Mouse (Mus musculus) E14TG2a.4 (cell line): ENCODE results near the gene Foxl1.

Experiments
- H3K27me3 ChIP-seq: 2 replicates; pipeline ENCODE4 v1.6.1; 2014; ENCODE audit warnings: low read length, control low read depth; ENCODE audit not compliant: insufficient read depth
- H3K36me3 ChIP-seq: 2 replicates; pipeline ENCODE4 v1.6.1; 2014; ENCODE audit warnings: low read length, control low read depth; ENCODE audit not compliant: insufficient read depth
- H3K4me1 ChIP-seq: replicated peaks from 2 replicates; pipeline ENCODE4 v1.6.1; 2014; ENCODE audit warnings: low read depth, low read length, control low read depth
- H3K4me3 ChIP-seq: replicated peaks from 2 replicates; pipeline ENCODE4 v1.5.1; 2014; ENCODE audit warnings: mild to moderate bottlenecking, low read length
- H3K9me3 ChIP-seq: 2 replicates; pipeline ENCODE4 v1.6.1; 2014; ENCODE audit warnings: low read length, control low read depth
- CTCF ChIP-seq: conservative IDR thresholded peaks from 2 replicates; pipeline ENCODE4 v1.5.1; 2014; ENCODE audit warnings: low read length
- NANOG ChIP-seq: IDR thresholded peaks from 2 replicates; pipeline ENCODE4 v1.6.1; 2014; ENCODE audit warnings: borderline replicate concordance, low read length, mixed read lengths
- POU5F1 ChIP-seq: IDR thresholded peaks from 2 replicates; pipeline ENCODE4 v1.6.1; 2014; ENCODE audit warnings: low read length, borderline replicate concordance

The Foxl1 gene

GRCm38 (mm10) chr8:121089631-121090380 is 37.9 kb upstream of the Foxl1 start:
- no peaks in the 10 kb centered on the region for H3K36me3 ChIP-seq
- H3K4me3 ChIP-seq = peak overlapping the region; percentile 71
- peaks cover 45% of the 10 kb centered on the region for H3K4me1 ChIP-seq
- peaks cover 91% of the 10 kb centered on the region for H3K27me3 ChIP-seq
- TF ChIP-seq POU5F1 (no peak), CTCF (no peak), NANOG (no peak)
- no peaks in the 10 kb centered on the region for H3K9me3 ChIP-seq

DNA sequence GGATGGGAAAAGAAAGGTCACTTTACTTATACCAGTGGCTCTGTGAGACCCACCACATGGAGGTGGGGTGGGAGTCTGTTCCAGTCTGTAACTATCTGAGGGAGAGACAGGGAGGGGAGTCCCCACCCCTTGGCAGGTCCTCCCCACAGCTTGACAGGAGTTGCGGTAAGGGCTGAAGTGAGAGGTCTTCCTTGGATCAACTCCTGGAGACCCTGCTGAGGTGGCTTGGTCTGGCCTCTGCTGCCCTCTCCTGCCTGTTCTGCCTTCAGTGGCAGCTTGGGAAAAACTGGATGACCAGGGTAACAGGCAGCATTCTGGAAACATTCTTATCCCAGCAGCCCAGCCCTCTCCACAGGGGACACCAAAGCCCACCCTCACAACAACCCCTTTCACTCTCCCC is 37.0 kb upstream of the Foxl1 start:
- H3K9me3 ChIP-seq = no peaks in the 10 kb centered on the region
- H3K36me3 ChIP-seq = no peaks in the 10 kb centered on the region
- H3K27me3 ChIP-seq = peaks cover 86% of the 10 kb centered on the region
- no peak for TF ChIP-seq NANOG
- TF ChIP-seq POU5F1 = no peak
- TF ChIP-seq CTCF = no peak
- H3K4me1 ChIP-seq = peaks cover 40% of the 10 kb centered on the region
- H3K4me3 ChIP-seq = no peak overlapping the region

- H3K36me3 ChIP-seq = peaks cover 3% of the 10 kb centered on the region
- no peak for TF ChIP-seq NANOG
- no peak for TF ChIP-seq POU5F1
- no peak for TF ChIP-seq CTCF
- H3K4me3 ChIP-seq = no peak overlapping the region
- H3K9me3 ChIP-seq = no peaks in the 10 kb centered on the region
- H3K4me1 ChIP-seq = peaks cover 36% of the 10 kb centered on the region
- peaks cover 72% of the 10 kb centered on the region for H3K27me3 ChIP-seq
These were observed 35.6 kb upstream of the Foxl1 start for GRCm38 (mm10) chr8:121092141-121092540.

DNA sequence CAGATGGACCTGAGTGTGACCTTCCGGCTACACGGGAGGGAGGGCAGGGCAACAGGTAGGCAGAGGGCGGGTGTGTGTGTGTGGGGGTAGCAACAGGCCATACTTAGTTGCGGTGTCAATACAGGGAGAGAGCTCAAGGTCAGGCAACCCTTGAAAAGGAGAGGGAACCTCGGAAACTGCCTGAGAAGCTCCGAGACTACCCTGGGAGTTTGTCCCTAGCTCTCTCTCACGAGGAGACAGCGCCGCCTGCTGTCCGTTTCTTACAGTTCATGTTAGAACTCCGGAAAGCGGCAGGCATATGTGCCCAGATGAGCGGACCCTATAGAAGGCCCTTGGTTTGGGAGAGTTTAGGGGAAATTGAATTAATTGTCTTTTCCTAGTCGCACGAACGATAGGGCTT is 35.1 kb upstream of the Foxl1 start:
- Histone ChIP-seq H3K4me3 (no peak overlapping the region), H3K36me3 (peaks cover 8% of the 10 kb centered on the region), H3K9me3 (no peaks in the 10 kb centered on the region), H3K27me3 (peaks cover 67% of the 10 kb centered on the region), H3K4me1 (peaks cover 36% of the 10 kb centered on the region)
- TF ChIP-seq NANOG (no peak), CTCF (peak; percentile 89)

DNA sequence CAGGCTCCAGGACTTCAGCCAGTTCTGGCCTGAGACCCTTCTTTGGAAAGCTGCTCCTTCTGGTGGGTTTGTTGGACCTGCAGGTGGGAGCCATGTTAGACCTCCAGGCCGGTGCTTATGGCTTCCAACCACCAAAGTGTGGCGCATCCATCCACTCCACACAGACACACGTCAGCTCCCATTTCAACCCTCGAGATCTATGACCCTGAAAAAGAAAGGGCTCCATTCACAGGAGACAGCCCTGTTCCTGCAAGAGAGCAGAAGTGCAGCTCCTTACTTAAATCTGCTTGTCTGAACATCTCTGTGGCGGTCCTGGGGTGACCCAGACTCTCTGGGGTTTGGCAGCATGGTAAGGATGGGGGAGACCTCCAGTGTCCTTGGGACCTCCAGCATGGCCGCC is 34.2 kb upstream of the Foxl1 start:
- peaks cover 59% of the 10 kb centered on the region for H3K27me3 ChIP-seq
- TF ChIP-seq NANOG (no peak), CTCF (no peak)
- H3K9me3 ChIP-seq = no peaks in the 10 kb centered on the region
- H3K36me3 ChIP-seq = peaks cover 17% of the 10 kb centered on the region
- H3K4me3 ChIP-seq = no peak overlapping the region
- H3K4me1 ChIP-seq = peaks cover 40% of the 10 kb centered on the region

DNA sequence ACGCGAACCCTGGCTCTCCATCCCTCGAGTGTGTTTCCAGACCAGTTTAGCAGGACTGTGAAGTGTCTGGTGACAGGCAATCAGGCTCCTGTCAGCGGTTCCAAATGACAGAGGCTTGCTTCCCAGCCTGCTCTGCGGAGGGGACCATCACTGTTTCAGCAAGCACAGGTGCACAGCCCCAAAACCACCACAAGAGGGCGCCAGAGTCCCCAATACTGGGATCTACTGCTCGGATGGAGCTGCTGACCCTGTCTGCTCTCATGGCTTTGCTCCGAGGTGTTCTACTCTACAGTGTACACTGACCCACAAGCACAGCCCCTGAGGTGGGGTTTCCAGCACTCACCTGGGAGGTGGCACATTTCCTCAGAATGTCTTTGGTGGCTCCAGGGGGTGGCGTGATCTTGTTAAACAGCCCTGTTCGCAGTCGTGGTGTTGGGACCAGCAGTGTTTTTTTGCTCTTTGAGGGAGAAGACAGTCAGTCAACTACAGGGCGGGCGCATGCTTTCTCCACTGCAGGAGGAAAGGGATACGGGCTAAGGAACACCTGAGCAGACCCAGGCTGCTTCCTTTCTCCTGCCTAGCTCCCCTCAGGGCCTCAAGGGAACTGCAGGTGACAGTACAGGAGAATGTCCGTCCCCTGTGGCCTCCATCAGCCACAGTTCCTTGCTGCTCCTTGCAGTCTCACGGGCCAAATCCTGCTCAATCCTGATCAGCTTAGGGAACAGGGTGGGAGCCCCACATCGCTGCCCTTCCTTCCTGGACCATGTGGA is 23.5 kb upstream of the Foxl1 start:
- Histone ChIP-seq H3K4me1 (peaks cover 51% of the 10 kb centered on the region), H3K4me3 (no peak overlapping the region), H3K27me3 (0 out of 2 replicates have a peak, but pooled peaks cover 3% of the 10 kb centered on the region), H3K36me3 (peaks cover 74% of the 10 kb centered on the region), H3K9me3 (peaks cover 6% of the 10 kb centered on the region)
- TF ChIP-seq CTCF = peak; percentile 99
- TF ChIP-seq POU5F1 = no peak
- TF ChIP-seq NANOG = no peak

- TF ChIP-seq CTCF = no peak
- TF ChIP-seq NANOG = no peak
- TF ChIP-seq POU5F1 = no peak
- Histone ChIP-seq H3K36me3 (peaks cover 37% of the 10 kb centered on the region), H3K9me3 (no peaks in the 10 kb centered on the region), H3K4me1 (peaks cover 42% of the 10 kb centered on the region), H3K4me3 (peak within 1 kb of the TSS; percentile 97), H3K27me3 (peaks cover 26% of the 10 kb centered on the region)
These were observed 19.8 kb upstream of the Foxl1 start, which contains the start of gene Mthfsd for GRCm38 (mm10) chr8:121107668-121108656. Gene Mthfsd (minus strand): TSS chr8:121108392.

DNA sequence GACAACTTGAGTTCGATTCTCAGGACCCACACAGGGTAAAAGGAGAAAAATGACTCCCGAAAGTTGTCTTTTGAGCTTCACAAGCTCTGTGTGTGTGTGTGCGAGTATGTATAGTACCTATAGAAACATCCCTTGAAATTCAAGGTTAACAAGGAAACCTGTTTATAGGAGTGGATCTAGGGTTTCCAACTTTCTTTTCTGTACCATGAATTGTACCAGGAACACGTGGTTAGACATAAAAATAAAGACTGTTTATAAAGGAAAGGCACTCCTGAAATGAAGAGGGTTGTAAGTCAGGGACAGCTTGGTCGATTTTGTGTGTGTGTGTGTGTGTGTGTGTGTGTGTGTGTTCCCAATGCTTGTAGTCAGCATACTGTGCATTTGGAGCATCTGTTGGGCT is 19.1 kb upstream of the Foxl1 start:
- Histone ChIP-seq H3K4me1 (peaks cover 38% of the 10 kb centered on the region), H3K27me3 (peaks cover 31% of the 10 kb centered on the region), H3K4me3 (peak overlapping the region; percentile 97), H3K36me3 (peaks cover 30% of the 10 kb centered on the region), H3K9me3 (no peaks in the 10 kb centered on the region)
- TF ChIP-seq CTCF = no peak
- TF ChIP-seq NANOG = no peak
- no peak for TF ChIP-seq POU5F1
